Mouse (Mus musculus): ENCODE measurements around the gene Olfr1287. TPM values are rescaled to one million over a fixed set of nuclear protein-coding genes. Genes with fewer than 3 reads are reported as not detected.

Gene Olfr1287
- polyA plus RNA-seq (2015; fragmentation: Nextera tagmentation; extraction: Ambion mirVana) = not detected in 2 replicates

GRCm38 (mm10) chr2:111448842-111449241, at the start of gene Olfr1287:
Olfr1287 (plus strand) TSS chr2:111449142.
- 64% methylated on average over 1 of the region's 1 CpGs for WGBS
- H3K27ac ChIP-seq = no peak within 1 kb of the TSS
- H3K4me3 ChIP-seq = no peak within 1 kb of the TSS
- H3K9me3 ChIP-seq (replicated peaks) = no peaks in the 10 kb centered on the region
- H3K4me2 ChIP-seq = no peak within 1 kb of the TSS
- ATAC-seq (replicated peaks; ENCODE audit: insufficient number of reproducible peaks, insufficient read depth, low FRiP score, low read depth) = no peak
- no peaks in the 10 kb centered on the region for H3K4me1 ChIP-seq (replicated peaks)
- no peaks in the 10 kb centered on the region for H3K27me3 ChIP-seq
- H3K36me3 ChIP-seq = no peaks in the 10 kb centered on the region
- H3K9ac ChIP-seq = no peak within 1 kb of the TSS

GRCm38 (mm10) chr2:111422931-111423330, 26.0 kb upstream of the Olfr1287 start, which contains the start of gene Olfr1286:
Olfr1286 (minus strand) TSS chr2:111423115.
- Histone ChIP-seq H3K4me2 (no peak within 1 kb of the TSS), H3K4me1 (replicated peaks) (no peaks in the 10 kb centered on the region), H3K4me3 (no peak within 1 kb of the TSS), H3K27me3 (no peaks in the 10 kb centered on the region), H3K9ac (no peak within 1 kb of the TSS), H3K9me3 (replicated peaks) (no peaks in the 10 kb centered on the region), H3K27ac (no peak within 1 kb of the TSS), H3K36me3 (no peaks in the 10 kb centered on the region)
- 64% methylated on average over 1 of the region's 1 CpGs for WGBS
- ATAC-seq (replicated peaks; ENCODE audit: insufficient number of reproducible peaks, insufficient read depth, low FRiP score, low read depth) = no peak

- Histone ChIP-seq H3K27ac (no peak within 1 kb of the TSS), H3K4me3 (no peak within 1 kb of the TSS), H3K27me3 (no peaks in the 10 kb centered on the region), H3K9ac (no peak within 1 kb of the TSS), H3K4me2 (no peak within 1 kb of the TSS), H3K9me3 (replicated peaks) (no peaks in the 10 kb centered on the region), H3K4me1 (replicated peaks) (no peaks in the 10 kb centered on the region), H3K36me3 (no peaks in the 10 kb centered on the region)
- WGBS = 90% methylated on average over 1 of the region's 1 CpGs
- no peak for ATAC-seq (replicated peaks; ENCODE audit: insufficient number of reproducible peaks, insufficient read depth, low FRiP score, low read depth)
Observed at GRCm38 (mm10) chr2:111473801-111474200, 24.9 kb downstream of the Olfr1287 start, which contains the start of gene Olfr1288. Olfr1288 (plus strand) TSS chr2:111474101.

- H3K36me3 ChIP-seq = no peaks in the 10 kb centered on the region
- H3K4me2 ChIP-seq = no peak within 1 kb of the TSS
- H3K9me3 ChIP-seq (replicated peaks) = no peaks in the 10 kb centered on the region
- H3K27ac ChIP-seq = no peak within 1 kb of the TSS
- no peak for ATAC-seq (replicated peaks; ENCODE audit: insufficient number of reproducible peaks, insufficient read depth, low FRiP score, low read depth)
- 60% methylated on average over 1 of the region's 1 CpGs for WGBS
- no peak within 1 kb of the TSS for H3K9ac ChIP-seq
- H3K4me1 ChIP-seq (replicated peaks) = no peaks in the 10 kb centered on the region
- no peak within 1 kb of the TSS for H3K4me3 ChIP-seq
- no peaks in the 10 kb centered on the region for H3K27me3 ChIP-seq
Observed at GRCm38 (mm10) chr2:111480519-111480918, 31.6 kb downstream of the Olfr1287 start, which contains the start of gene Olfr1289. Olfr1289 (plus strand) TSS chr2:111480819.

- Histone ChIP-seq H3K9me3 (replicated peaks) (no peaks in the 10 kb centered on the region), H3K9ac (no peak within 1 kb of the TSS), H3K36me3 (no peaks in the 10 kb centered on the region), H3K27me3 (no peaks in the 10 kb centered on the region), H3K4me2 (no peak within 1 kb of the TSS), H3K27ac (no peak within 1 kb of the TSS), H3K4me1 (replicated peaks) (no peaks in the 10 kb centered on the region), H3K4me3 (no peak within 1 kb of the TSS)
- ATAC-seq (replicated peaks; ENCODE audit: insufficient number of reproducible peaks, insufficient read depth, low FRiP score, low read depth) = no peak
- 67% methylated on average over 5 of the region's 5 CpGs for WGBS
Observed at GRCm38 (mm10) chr2:111493729-111494128, 44.8 kb downstream of the Olfr1287 start, which contains the start of gene Olfr1290. Olfr1290 (minus strand) TSS chr2:111493829.

- Histone ChIP-seq H3K9ac (no peak within 1 kb of the TSS), H3K27me3 (no peaks in the 10 kb centered on the region), H3K4me2 (no peak within 1 kb of the TSS), H3K36me3 (no peaks in the 10 kb centered on the region), H3K4me3 (no peak within 1 kb of the TSS), H3K27ac (no peak within 1 kb of the TSS), H3K4me1 (replicated peaks) (no peaks in the 10 kb centered on the region), H3K9me3 (replicated peaks) (no peaks in the 10 kb centered on the region)
- 81% methylated on average over 3 of the region's 3 CpGs for WGBS
- ATAC-seq (replicated peaks; ENCODE audit: insufficient number of reproducible peaks, insufficient read depth, low FRiP score, low read depth) = no peak
Observed at GRCm38 (mm10) chr2:111496880-111497279, 47.9 kb downstream of the Olfr1287 start, which contains the start of gene Olfr1291-ps1. Olfr1291-ps1 (plus strand) TSS chr2:111497180.

Other genes starting within 250 kb of the Olfr1287 start
- not detected in 2 replicates for gene 4930430A15Rik, start 219.5 kb upstream of the Olfr1287 start, polyA plus RNA-seq (2015; fragmentation: Nextera tagmentation; extraction: Ambion mirVana)
- gene Olfr1275, start 213.9 kb upstream of the Olfr1287 start, polyA plus RNA-seq (2015; fragmentation: Nextera tagmentation; extraction: Ambion mirVana) = not detected in 2 replicates
- gene Olfr1276, start 194.6 kb upstream of the Olfr1287 start, polyA plus RNA-seq (2015; fragmentation: Nextera tagmentation; extraction: Ambion mirVana) = not detected in 2 replicates
- gene Olfr1277, start 175.0 kb upstream of the Olfr1287 start, polyA plus RNA-seq (2015; fragmentation: Nextera tagmentation; extraction: Ambion mirVana) = not detected in 2 replicates
- gene Olfr1278, start 159.0 kb upstream of the Olfr1287 start, polyA plus RNA-seq (2015; fragmentation: Nextera tagmentation; extraction: Ambion mirVana) = not detected in 2 replicates
- gene Olfr1279, start 148.5 kb upstream of the Olfr1287 start, polyA plus RNA-seq (2015; fragmentation: Nextera tagmentation; extraction: Ambion mirVana) = not detected in 2 replicates
- gene Olfr1280, start 135.1 kb upstream of the Olfr1287 start, polyA plus RNA-seq (2015; fragmentation: Nextera tagmentation; extraction: Ambion mirVana) = not detected in 2 replicates
- gene Olfr1281, start 122.6 kb upstream of the Olfr1287 start, polyA plus RNA-seq (2015; fragmentation: Nextera tagmentation; extraction: Ambion mirVana) = not detected in 2 replicates
- not detected in 2 replicates for gene Olfr1282, start 113.1 kb upstream of the Olfr1287 start, polyA plus RNA-seq (2015; fragmentation: Nextera tagmentation; extraction: Ambion mirVana)
- gene Olfr1283, start 82.4 kb upstream of the Olfr1287 start, polyA plus RNA-seq (2015; fragmentation: Nextera tagmentation; extraction: Ambion mirVana) = not detected in 2 replicates
- gene Olfr1284, start 73.6 kb upstream of the Olfr1287 start, polyA plus RNA-seq (2015; fragmentation: Nextera tagmentation; extraction: Ambion mirVana) = not detected in 2 replicates
- gene Olfr1286, start 26.0 kb upstream of the Olfr1287 start, polyA plus RNA-seq (2015; fragmentation: Nextera tagmentation; extraction: Ambion mirVana) = not detected in 2 replicates
- not detected in 2 replicates for gene Olfr1288, start 25.0 kb downstream of the Olfr1287 start, polyA plus RNA-seq (2015; fragmentation: Nextera tagmentation; extraction: Ambion mirVana)
- gene Olfr1289, start 31.7 kb downstream of the Olfr1287 start, polyA plus RNA-seq (2015; fragmentation: Nextera tagmentation; extraction: Ambion mirVana) = not detected in 2 replicates
- not detected in 2 replicates for gene Olfr1290, start 44.7 kb downstream of the Olfr1287 start, polyA plus RNA-seq (2015; fragmentation: Nextera tagmentation; extraction: Ambion mirVana)
- not detected in 2 replicates for gene Olfr1291-ps1, start 48.0 kb downstream of the Olfr1287 start, polyA plus RNA-seq (2015; fragmentation: Nextera tagmentation; extraction: Ambion mirVana)
- gene Olfr1293-ps, start 76.1 kb downstream of the Olfr1287 start, polyA plus RNA-seq (2015; fragmentation: Nextera tagmentation; extraction: Ambion mirVana) = not detected in 2 replicates
- not detected in 2 replicates for gene Olfr1294, start 91.1 kb downstream of the Olfr1287 start, polyA plus RNA-seq (2015; fragmentation: Nextera tagmentation; extraction: Ambion mirVana)
- not detected in 2 replicates for gene Olfr1295, start 120.5 kb downstream of the Olfr1287 start, polyA plus RNA-seq (2015; fragmentation: Nextera tagmentation; extraction: Ambion mirVana)
- not detected in 2 replicates for gene Olfr1297, start 177.4 kb downstream of the Olfr1287 start, polyA plus RNA-seq (2015; fragmentation: Nextera tagmentation; extraction: Ambion mirVana)
- gene Olfr1298, start 200.1 kb downstream of the Olfr1287 start, polyA plus RNA-seq (2015; fragmentation: Nextera tagmentation; extraction: Ambion mirVana) = not detected in 2 replicates
- not detected in 2 replicates for gene Olfr1299, start 212.3 kb downstream of the Olfr1287 start, polyA plus RNA-seq (2015; fragmentation: Nextera tagmentation; extraction: Ambion mirVana)

Measured in heart, embryonic 15.5 days (tissue).